Mouse (Mus musculus) bone marrow macrophage, adult 2 months (primary cell): Measurements from ENCODE around the gene Rab11fip3.

Experiments
- CTCF ChIP-seq: IDR thresholded peaks from 2 replicates; pipeline ENCODE4 v1.5.1; 2012; ENCODE audit warnings: low read depth, mild to moderate bottlenecking, low read length, moderate library complexity
- POLR2A ChIP-seq: IDR thresholded peaks from 2 replicates; pipeline ENCODE4 v1.6.1; 2012; ENCODE audit warnings: mild to moderate bottlenecking, low read depth, low read length, borderline replicate concordance

GRCm38 (mm10) chr17:26045285-26045684, 24.1 kb downstream of the Rab11fip3 start:
- TF ChIP-seq POLR2A (no peak), CTCF (no peak)
